Mouse (Mus musculus) neutrophil, adult 59 days (primary cell): ENCODE results near the gene Aloxe3. TPM values are rescaled to one million over a fixed set of nuclear protein-coding genes. Genes with fewer than 3 reads are reported as not detected.

ENCODE experiments used
- total RNA-seq, 2 experiments: library from RNA; stranded (reverse); gene quantifications; 1 replicate in 1 of 2; 2 replicates in 1 of 2; pipeline ENCODE4 v1.2.4; 2023

Gene Aloxe3
- not detected for total RNA-seq

DNA sequence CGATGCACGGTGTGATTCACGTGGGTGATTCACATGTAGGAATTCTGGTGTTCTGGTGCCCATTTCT is at the start of gene Aloxe3:
Gene Aloxe3, plus strand, starts transcription at position 45 of the 67 bp plus-strand sequence.

DNA sequence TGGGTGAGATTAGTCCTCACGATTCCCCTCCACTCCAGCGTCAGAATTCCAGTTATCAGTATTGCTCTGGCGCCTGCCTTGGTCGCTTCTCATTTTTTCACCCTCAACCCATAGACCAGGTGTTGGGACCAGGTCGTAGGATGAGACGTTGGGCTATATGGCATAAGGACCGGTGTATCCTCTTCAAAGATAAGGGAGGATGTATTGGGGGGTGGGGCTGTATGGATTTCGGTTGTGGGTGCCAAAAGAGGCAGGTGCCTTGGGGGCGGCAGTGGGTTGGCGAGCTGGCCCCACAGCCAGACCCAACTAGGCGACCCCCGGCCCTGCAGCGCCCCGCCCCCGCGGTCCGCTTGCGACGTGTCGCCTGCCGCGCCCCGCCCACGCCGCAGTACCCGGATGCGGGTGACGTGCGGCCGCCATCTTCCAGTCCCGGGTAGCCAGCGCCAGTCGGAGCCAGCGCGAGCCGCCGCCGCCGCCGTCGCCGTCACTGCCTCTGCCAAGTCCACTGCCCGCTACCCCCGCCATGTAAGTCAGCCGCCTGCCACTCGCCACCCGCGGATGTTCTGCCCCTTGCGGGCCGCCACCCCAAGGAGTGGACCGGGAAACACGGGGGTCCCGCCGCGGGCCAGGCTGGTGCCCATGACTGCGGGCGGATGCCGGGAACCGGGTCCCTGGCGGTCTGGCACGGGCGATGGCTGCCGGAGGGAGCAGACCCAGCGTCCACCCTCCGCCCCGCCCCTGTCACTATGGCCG is 37.4 kb upstream of the Aloxe3 start, which contains the start of gene Vamp2:
Gene Vamp2, plus strand, starts transcription at position 388 of the 753 bp plus-strand sequence.

DNA sequence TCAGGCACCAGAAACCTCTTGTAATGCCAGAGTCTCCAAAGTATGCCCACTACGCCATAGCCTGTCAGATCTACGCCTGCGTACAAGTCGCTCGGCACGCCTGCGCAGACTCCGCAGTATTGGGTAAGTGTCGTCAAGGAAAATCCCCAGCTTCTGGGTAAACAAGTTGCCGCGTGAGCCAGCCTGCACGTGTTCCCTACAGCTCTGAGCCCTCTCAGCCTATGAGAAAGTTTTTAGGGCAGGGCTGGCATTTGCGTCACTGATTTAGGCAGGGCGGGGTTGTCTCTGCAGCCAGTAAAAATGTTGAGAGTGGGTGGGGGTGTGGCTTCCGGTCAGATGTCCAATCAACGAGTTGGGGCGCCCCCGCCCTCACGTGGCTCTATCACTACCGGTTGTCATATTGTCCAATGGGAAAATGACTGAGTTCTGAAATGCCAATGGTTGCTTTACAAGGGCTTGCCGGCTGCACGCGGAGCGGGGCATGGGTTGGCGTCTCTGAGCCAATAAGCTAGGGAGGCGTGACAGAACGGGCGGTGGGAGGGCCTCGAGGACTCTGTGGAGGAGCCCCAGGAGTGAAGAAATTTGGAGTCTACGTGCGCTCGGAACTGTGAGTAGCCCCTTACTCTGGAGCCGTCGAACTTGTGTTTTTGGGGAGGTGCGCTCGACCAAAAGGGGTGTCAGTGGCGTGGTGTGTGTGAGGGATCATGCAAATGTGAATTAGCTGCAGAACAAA is 30.8 kb upstream of the Aloxe3 start, which contains the start of gene Per1:
Gene Per1, plus strand, starts transcription at position 521 of the 733 bp plus-strand sequence.

DNA sequence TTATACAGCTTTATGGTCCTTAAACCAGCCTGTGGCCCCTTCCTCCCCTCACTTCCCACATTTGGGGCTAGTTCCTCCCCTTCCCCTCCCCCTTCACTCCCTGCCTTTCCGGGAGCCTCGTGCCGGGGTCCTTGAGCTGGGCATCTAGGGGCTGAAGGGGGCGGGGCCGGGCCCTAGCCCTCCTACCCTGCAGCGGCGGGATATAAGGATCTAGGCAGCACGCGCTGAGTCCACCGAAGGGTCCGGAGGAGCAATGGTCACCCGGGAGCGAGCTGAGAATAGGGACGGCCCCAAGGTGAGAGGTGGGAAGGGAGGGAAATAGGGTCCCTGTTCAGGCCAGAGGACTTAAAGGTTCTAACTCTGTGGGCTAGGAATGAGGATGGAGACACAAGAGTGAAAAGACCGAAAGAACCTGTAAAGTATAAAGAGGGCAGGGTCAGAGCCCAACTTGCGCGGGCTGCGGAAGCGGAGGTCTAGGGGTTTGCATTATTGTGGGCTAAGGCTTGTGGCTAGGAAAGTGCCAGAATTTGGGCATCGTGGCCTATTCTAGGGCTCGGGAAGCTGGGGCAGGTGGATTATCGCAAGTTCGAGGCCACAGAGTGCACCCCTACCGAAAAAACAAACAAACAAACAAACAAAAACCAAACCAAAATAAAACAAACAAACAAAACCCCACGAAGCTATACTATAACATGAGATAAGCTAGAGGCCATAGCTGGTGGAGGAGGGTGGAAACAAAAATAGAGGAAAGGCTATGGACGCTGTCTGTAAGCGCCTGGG is 5.3 kb upstream of the Aloxe3 start, which contains the start of gene Hes7:
Gene Hes7, plus strand, starts transcription at position 184 of the 780 bp plus-strand sequence.

DNA sequence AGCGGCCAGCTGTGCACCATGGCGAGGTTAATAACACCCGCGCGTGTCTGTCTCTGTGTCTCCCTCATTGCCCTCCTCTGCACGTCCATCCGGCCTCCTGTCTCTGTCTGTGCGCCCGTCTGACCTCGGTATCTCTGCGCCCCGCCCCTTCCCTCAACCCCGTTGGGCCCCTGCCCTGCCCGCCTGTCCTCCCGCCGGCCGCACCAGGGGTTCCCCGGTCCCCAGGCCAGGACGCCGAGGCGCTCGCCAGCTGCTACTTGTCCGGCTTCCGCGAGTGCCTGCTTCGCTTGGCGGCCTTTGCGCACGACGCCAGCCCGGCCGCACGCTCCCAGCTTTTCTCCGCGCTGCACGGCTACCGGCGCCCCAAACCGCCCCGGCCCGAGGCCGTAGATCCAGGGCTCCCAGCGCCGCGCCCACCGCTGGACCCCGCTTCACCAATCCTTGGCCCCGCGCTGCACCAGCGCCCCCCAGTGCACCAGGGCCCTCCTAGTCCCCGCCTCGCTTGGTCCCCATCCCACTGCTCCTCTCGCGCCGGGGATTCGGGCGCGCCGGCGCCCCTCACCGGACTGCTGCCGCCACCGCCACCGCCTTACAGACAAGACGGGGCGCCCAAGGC is 3.3 kb upstream of the Aloxe3 start, which contains the start of gene 9130213A22Rik:
Gene 9130213A22Rik, minus strand, starts transcription at position 254 of the 616 bp plus-strand sequence.

DNA sequence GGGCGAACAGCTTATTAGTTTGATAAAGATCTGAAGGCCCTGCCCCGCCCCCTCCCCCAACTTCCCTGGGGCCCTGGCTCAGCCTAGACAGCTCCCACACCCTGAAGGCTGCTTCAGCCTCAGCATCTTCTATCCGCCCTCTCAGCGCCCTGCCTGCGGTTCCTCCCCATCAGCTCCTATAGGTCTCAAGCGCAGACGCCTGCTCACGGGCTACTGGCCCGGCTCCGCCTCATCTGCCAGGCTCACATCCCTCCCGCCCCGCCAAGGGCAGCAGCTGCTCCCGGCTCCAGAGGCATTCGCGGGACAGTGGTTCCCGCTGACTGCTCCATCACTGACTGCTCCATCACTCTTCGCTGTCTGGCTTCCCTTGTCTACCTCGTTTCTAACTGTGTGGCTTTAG is 31.1 kb downstream of the Aloxe3 start, which contains the start of gene Alox12b:
Gene Alox12b, plus strand, starts transcription at position 190 of the 400 bp plus-strand sequence.

DNA sequence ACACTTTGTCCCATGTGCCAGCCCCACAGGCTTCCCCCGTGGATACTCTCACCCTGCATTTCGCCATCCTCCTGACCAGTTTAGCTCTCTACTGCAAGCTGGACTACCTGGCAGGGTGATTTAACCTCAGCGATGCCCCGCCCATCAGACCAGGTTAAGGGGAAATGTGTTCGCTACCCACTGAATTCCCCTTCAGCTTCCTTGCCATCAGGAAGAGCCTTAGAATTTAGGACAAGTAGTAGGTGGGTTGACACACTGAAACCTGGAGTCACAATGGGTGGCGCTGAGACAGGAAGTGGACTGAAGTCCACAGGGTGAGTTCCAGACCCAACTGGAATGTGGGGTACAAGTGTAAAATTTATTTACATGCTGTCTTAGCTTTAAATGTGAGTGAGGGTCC is 72.0 kb downstream of the Aloxe3 start, which contains the start of gene Alox8:
Gene Alox8, minus strand, starts transcription at position 101 of the 400 bp plus-strand sequence.

Other genes with a start within 250 kb of the Aloxe3 start
- not detected for gene Rnf222, start 237.3 kb upstream of the Aloxe3 start, total RNA-seq
- 100 to 1,000 TPM; 819 to 898 TPM for gene Rpl26, start 224.3 kb upstream of the Aloxe3 start, total RNA-seq
- not detected for gene Odf4, start 198.8 kb upstream of the Aloxe3 start, total RNA-seq
- gene Arhgef15, start 168.4 kb upstream of the Aloxe3 start, total RNA-seq, result under 1 TPM in 1 of 2 experiments, not detected in 1; 0.18 TPM
- 1 to 10 TPM; 2.2 to 2.8 TPM for gene Slc25a35, start 157.8 kb upstream of the Aloxe3 start, total RNA-seq
- gene Rangrf, start 150.7 kb upstream of the Aloxe3 start, total RNA-seq, result 1 to 10 TPM; 3.1 to 5.0 TPM
- 10 to 100 TPM; 18.0 to 20.8 TPM for gene Pfas, start 117.4 kb upstream of the Aloxe3 start, total RNA-seq
- 10 to 100 TPM; 30.6 to 33.8 TPM for gene Ctc1, start 110.0 kb upstream of the Aloxe3 start, total RNA-seq
- 10 to 100 TPM; 83.0 to 89.7 TPM for gene Aurkb, start 80.2 kb upstream of the Aloxe3 start, total RNA-seq
- gene Borcs6, start 66.2 kb upstream of the Aloxe3 start, total RNA-seq, result 10 to 100 TPM; 35.9 to 39.8 TPM
- gene Tmem107, start 55.1 kb upstream of the Aloxe3 start, total RNA-seq, result 1 to 10 TPM; 2.6 to 6.6 TPM
- 100 to 1,000 TPM; 188 to 209 TPM for gene Vamp2, start 37.4 kb upstream of the Aloxe3 start, total RNA-seq
- 100 to 1,000 TPM; 327 to 350 TPM for gene Per1, start 30.7 kb upstream of the Aloxe3 start, total RNA-seq
- gene Hes7, start 5.5 kb upstream of the Aloxe3 start, total RNA-seq, result not detected
- not detected for gene 9130213A22Rik, start 3.3 kb upstream of the Aloxe3 start, total RNA-seq
- not detected for gene Alox12b, start 31.1 kb downstream of the Aloxe3 start, total RNA-seq
- gene Alox8, start 71.9 kb downstream of the Aloxe3 start, total RNA-seq, result under 1 TPM; 0.22 to 0.24 TPM
- gene Gucy2e, start 111.1 kb downstream of the Aloxe3 start, total RNA-seq, result not detected
- gene Cntrob, start 197.9 kb downstream of the Aloxe3 start, total RNA-seq, result 10 to 100 TPM; 12.2 TPM
- gene Trappc1, start 198.1 kb downstream of the Aloxe3 start, total RNA-seq, result 10 to 100 TPM; 45.7 to 52.8 TPM
- gene Kcnab3, start 200.4 kb downstream of the Aloxe3 start, total RNA-seq, result under 1 TPM; 0.20 to 0.84 TPM
- gene Rnf227, start 214.6 kb downstream of the Aloxe3 start, total RNA-seq, result 1 to 10 TPM; 1.3 to 2.4 TPM
- 10 to 100 TPM; 13.7 to 17.7 TPM for gene Chd3, start 243.5 kb downstream of the Aloxe3 start, total RNA-seq